Mouse (Mus musculus) midbrain, embryonic 12.5 days (tissue): ENCODE results near the gene Dcun1d1. TPM values are rescaled to one million over a fixed set of nuclear protein-coding genes. Genes with fewer than 3 reads are reported as not detected.
A peak's percentile ranks its signal among the peaks of the same experiment; 100 is the strongest.

ENCODE experiments used
- ATAC-seq: fragments of 200-750 bp; cut with Nextera tagmentation; 2 replicates; pipeline ENCODE4 v1.8.0; 2017; ENCODE audit warnings: low read depth, moderate TSS enrichment, moderate library complexity; ENCODE audit not compliant: low FRiP score
- H3K27ac ChIP-seq: fragments of 300-500 bp; sonication (generic); replicated peaks from 2 replicates; pipeline ENCODE4 v1.5.1; 2016; ENCODE audit warnings: mild to moderate bottlenecking
- H3K27me3 ChIP-seq: fragments of 300-500 bp; sonication (generic); 2 replicates; pipeline ENCODE4 v1.6.1; 2016; ENCODE audit warnings: mild to moderate bottlenecking
- H3K36me3 ChIP-seq: fragments of 300-500 bp; sonication (generic); 2 replicates; pipeline ENCODE4 v1.6.1; 2016
- H3K4me1 ChIP-seq: fragments of 300-500 bp; sonication (generic); 2 replicates; pipeline ENCODE4 v1.6.1; 2016
- H3K4me2 ChIP-seq: fragments of 300-500 bp; sonication (generic); replicated peaks from 2 replicates; pipeline ENCODE4 v1.6.1; 2016; ENCODE audit warnings: mild to moderate bottlenecking, moderate library complexity
- H3K4me3 ChIP-seq: fragments of 300-500 bp; sonication (generic); 2 replicates; pipeline ENCODE4 v1.5.1; 2016; ENCODE audit warnings: mild to moderate bottlenecking
- H3K9ac ChIP-seq: fragments of 300-500 bp; sonication (generic); replicated peaks from 2 replicates; pipeline ENCODE4 v1.6.1; 2016; ENCODE audit warnings: mild to moderate bottlenecking, moderate library complexity
- H3K9me3 ChIP-seq: fragments of 300-500 bp; sonication (generic); 2 replicates; pipeline ENCODE4 v1.6.1; 2016; ENCODE audit warnings: mild to moderate bottlenecking
- WGBS: fragments of 180-500 bp; shearing (Covaris S2); methylation state at CpG from one replicate; pipeline ENCODE4 v1.1.7; 2016; 5-methylcytosine and 5-hydroxymethylcytosine counted together
- polyA plus RNA-seq: library from polyadenylated mRNA; unstranded; fragments of >200 nt; fragmentation: Nextera tagmentation; extraction: Ambion mirVana; gene quantifications from 2 replicates; pipeline ENCODE4 v1.2.1, GENCODE M21; 2016

The Dcun1d1 gene
- polyA plus RNA-seq, 1 experiment from 2014 or later, result 101 TPM

- ATAC-seq, result no peak
- Histone ChIP-seq H3K4me1 (no peaks in the 10 kb centered on the region), H3K9me3 (no peaks in the 10 kb centered on the region), H3K4me2 (no peak overlapping the region), H3K27me3 (no peaks in the 10 kb centered on the region), H3K4me3 (no peak overlapping the region), H3K36me3 (peaks cover 9% of the 10 kb centered on the region), H3K9ac (no peak overlapping the region), H3K27ac (no peak overlapping the region)
- WGBS, result 91% methylated on average over 11 of the region's 11 CpGs
These were observed 17.8 kb upstream of the Dcun1d1 start for GRCm38 (mm10) chr3:35954901-35955575.

- no peak overlapping the region for H3K4me3 ChIP-seq
- 94% methylated on average over 6 of the region's 6 CpGs for WGBS
- 0 out of 2 replicates have a peak, but pooled peaks cover 1% of the 10 kb centered on the region for H3K36me3 ChIP-seq
- no peak overlapping the region for H3K4me2 ChIP-seq
- H3K27ac ChIP-seq, result no peak overlapping the region
- no peaks in the 10 kb centered on the region for H3K9me3 ChIP-seq
- no peak for ATAC-seq
- H3K27me3 ChIP-seq, result no peaks in the 10 kb centered on the region
- H3K4me1 ChIP-seq, result no peaks in the 10 kb centered on the region
- no peak overlapping the region for H3K9ac ChIP-seq
These were observed 16.6 kb upstream of the Dcun1d1 start for GRCm38 (mm10) chr3:35953816-35954215.

GRCm38 (mm10) chr3:35953184-35953583 is 15.9 kb upstream of the Dcun1d1 start:
- no peaks in the 10 kb centered on the region for H3K27me3 ChIP-seq
- WGBS, result 74% methylated on average over 1 of the region's 1 CpGs
- H3K27ac ChIP-seq, result no peak overlapping the region
- no peak overlapping the region for H3K4me3 ChIP-seq
- no peaks in the 10 kb centered on the region for H3K9me3 ChIP-seq
- H3K4me1 ChIP-seq, result no peaks in the 10 kb centered on the region
- H3K36me3 ChIP-seq, result no peaks in the 10 kb centered on the region
- no peak overlapping the region for H3K9ac ChIP-seq
- ATAC-seq, result no peak
- no peak overlapping the region for H3K4me2 ChIP-seq

- H3K4me1 ChIP-seq, result no peaks in the 10 kb centered on the region
- no peaks in the 10 kb centered on the region for H3K9me3 ChIP-seq
- no peak overlapping the region for H3K9ac ChIP-seq
- no peak for ATAC-seq
- WGBS, result 90% methylated on average over 7 of the region's 7 CpGs
- H3K27me3 ChIP-seq, result no peaks in the 10 kb centered on the region
- H3K36me3 ChIP-seq, result no peaks in the 10 kb centered on the region
- no peak overlapping the region for H3K4me2 ChIP-seq
- no peak overlapping the region for H3K27ac ChIP-seq
- H3K4me3 ChIP-seq, result no peak overlapping the region
These were observed 11.0 kb upstream of the Dcun1d1 start for GRCm38 (mm10) chr3:35948197-35948596.

GRCm38 (mm10) chr3:35940520-35941135 is 3.4 kb upstream of the Dcun1d1 start:
- Histone ChIP-seq H3K4me1 (no peaks in the 10 kb centered on the region), H3K9ac (no peak overlapping the region), H3K4me2 (no peak overlapping the region), H3K36me3 (no peaks in the 10 kb centered on the region), H3K9me3 (no peaks in the 10 kb centered on the region), H3K27me3 (no peaks in the 10 kb centered on the region), H3K4me3 (no peak overlapping the region), H3K27ac (no peak overlapping the region)
- 90% methylated on average over 4 of the region's 4 CpGs for WGBS
- no peak for ATAC-seq

GRCm38 (mm10) chr3:35940047-35940446 is 2.8 kb upstream of the Dcun1d1 start:
- H3K27ac ChIP-seq, result no peak overlapping the region
- H3K27me3 ChIP-seq, result no peaks in the 10 kb centered on the region
- H3K36me3 ChIP-seq, result no peaks in the 10 kb centered on the region
- no peak for ATAC-seq
- no peak overlapping the region for H3K4me3 ChIP-seq
- H3K4me2 ChIP-seq, result no peak overlapping the region
- H3K9ac ChIP-seq, result no peak overlapping the region
- 28% methylated on average over 2 of the region's 2 CpGs for WGBS
- H3K9me3 ChIP-seq, result no peaks in the 10 kb centered on the region
- H3K4me1 ChIP-seq, result no peaks in the 10 kb centered on the region

- peak overlapping the region; percentile 98 for H3K4me3 ChIP-seq
- H3K4me1 ChIP-seq, result peaks cover 16% of the 10 kb centered on the region
- ATAC-seq, result peak; percentile 48; the same call in 1 of the 2 replicates
- H3K27me3 ChIP-seq, result no peaks in the 10 kb centered on the region
- H3K9ac ChIP-seq, result peak overlapping the region; percentile 99
- WGBS, result 3% methylated on average over 14 of the region's 14 CpGs
- H3K27ac ChIP-seq, result no peak overlapping the region
- no peaks in the 10 kb centered on the region for H3K36me3 ChIP-seq
- H3K9me3 ChIP-seq, result no peaks in the 10 kb centered on the region
- peak overlapping the region; percentile 91 for H3K4me2 ChIP-seq
These were observed 3.9 kb downstream of the Dcun1d1 start for GRCm38 (mm10) chr3:35933405-35933777.

GRCm38 (mm10) chr3:35932735-35933404 is 4.4 kb downstream of the Dcun1d1 start:
- WGBS, result under 1% methylated on average over 45 of the region's 73 CpGs
- ATAC-seq, result peak; percentile 94
- peak overlapping the region; percentile 98 for H3K4me3 ChIP-seq

GRCm38 (mm10) chr3:35931896-35932727 is 5.1 kb downstream of the Dcun1d1 start:
- Histone ChIP-seq H3K36me3 (no peaks in the 10 kb centered on the region), H3K9ac (peak overlapping the region; percentile 99), H3K27me3 (no peaks in the 10 kb centered on the region), H3K4me1 (peaks cover 16% of the 10 kb centered on the region), H3K4me2 (peak overlapping the region; percentile 91), H3K4me3 (peak overlapping the region; percentile 98), H3K9me3 (no peaks in the 10 kb centered on the region), H3K27ac (peak overlapping the region; percentile 89)
- under 1% methylated on average over 39 of the region's 65 CpGs for WGBS
- ATAC-seq, result peak; percentile 82

More at GRCm38 (mm10) chr3:35932735-35933404, 4.4 kb downstream of the Dcun1d1 start:
- Histone ChIP-seq H3K36me3 (no peaks in the 10 kb centered on the region), H3K9ac (peak overlapping the region; percentile 99), H3K4me1 (peaks cover 16% of the 10 kb centered on the region), H3K27ac (peak overlapping the region; percentile 89), H3K27me3 (no peaks in the 10 kb centered on the region), H3K9me3 (no peaks in the 10 kb centered on the region), H3K4me2 (peak overlapping the region; percentile 91)

- H3K36me3 ChIP-seq, result no peaks in the 10 kb centered on the region
- no peaks in the 10 kb centered on the region for H3K27me3 ChIP-seq
- peak overlapping the region; percentile 98 for H3K4me3 ChIP-seq
- peak overlapping the region; percentile 99 for H3K9ac ChIP-seq
- WGBS, result 40% methylated on average over 7 of the region's 7 CpGs
- no peaks in the 10 kb centered on the region for H3K9me3 ChIP-seq
- peak overlapping the region; percentile 91 for H3K4me2 ChIP-seq
- H3K4me1 ChIP-seq, result peaks cover 16% of the 10 kb centered on the region
- no peak overlapping the region for H3K27ac ChIP-seq
- ATAC-seq, result no peak
These were observed 5.9 kb downstream of the Dcun1d1 start for GRCm38 (mm10) chr3:35931359-35931758.

- Histone ChIP-seq H3K4me2 (no peak overlapping the region), H3K27ac (no peak overlapping the region), H3K27me3 (no peaks in the 10 kb centered on the region), H3K9me3 (no peaks in the 10 kb centered on the region), H3K36me3 (no peaks in the 10 kb centered on the region), H3K9ac (no peak overlapping the region), H3K4me3 (no peak overlapping the region), H3K4me1 (peaks cover 16% of the 10 kb centered on the region)
- ATAC-seq, result no peak
- WGBS, result 78% methylated on average over 8 of the region's 8 CpGs
These were observed 7.4 kb downstream of the Dcun1d1 start for GRCm38 (mm10) chr3:35929831-35930230.
